Mouse (Mus musculus): Measurements from ENCODE around the gene Rpl27.
"Not testable (repeated sequence)": the region's sequence is repeated elsewhere in the genome, so short reads cannot be mapped to it uniquely, and the experiment has no call there.

The Rpl27 gene

GRCm38 (mm10) chr11:101447786-101448185, 5.7 kb downstream of the Rpl27 start:
- no peak for DNase-seq (ENCODE audit: low read depth, low spot score)

DNA sequence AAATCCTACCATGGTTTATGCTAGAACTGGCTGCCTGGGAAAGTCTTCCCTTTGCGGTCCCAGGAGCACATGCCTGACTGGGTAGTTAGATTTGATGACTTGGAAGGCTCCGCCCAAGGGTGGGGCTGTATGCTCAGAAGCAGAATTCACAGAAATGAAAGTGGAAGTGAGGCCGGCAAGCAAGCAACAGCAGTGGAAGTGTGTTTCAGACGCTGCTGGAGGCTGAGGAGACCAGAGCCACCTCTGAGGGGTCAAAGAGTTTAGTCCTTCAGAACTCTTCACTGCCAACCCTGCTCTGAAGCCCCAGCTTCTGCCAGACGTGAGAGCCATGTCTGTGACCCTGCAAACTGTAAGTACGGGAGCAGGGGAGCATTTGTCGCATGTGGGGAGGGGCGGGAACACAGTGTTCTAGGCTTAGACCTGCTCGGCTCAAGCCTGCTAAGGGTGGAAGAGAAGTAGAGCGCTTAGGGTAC, 6.2 kb downstream of the Rpl27 start, which contains the start of gene Ifi35:
Ifi35 (plus strand) TSS at position 134 of the 473 bp plus-strand sequence.
- no peak for DNase-seq (ENCODE audit: low read depth, low spot score)

- no peak for DNase-seq (ENCODE audit: low read depth, low spot score)
These were observed 6.8 kb downstream of the Rpl27 start for GRCm38 (mm10) chr11:101448899-101449298.

- DNase-seq (ENCODE audit: low read depth, low spot score) = not testable (repeated sequence)
These were observed 7.5 kb downstream of the Rpl27 start for GRCm38 (mm10) chr11:101449596-101449995.

DNA sequence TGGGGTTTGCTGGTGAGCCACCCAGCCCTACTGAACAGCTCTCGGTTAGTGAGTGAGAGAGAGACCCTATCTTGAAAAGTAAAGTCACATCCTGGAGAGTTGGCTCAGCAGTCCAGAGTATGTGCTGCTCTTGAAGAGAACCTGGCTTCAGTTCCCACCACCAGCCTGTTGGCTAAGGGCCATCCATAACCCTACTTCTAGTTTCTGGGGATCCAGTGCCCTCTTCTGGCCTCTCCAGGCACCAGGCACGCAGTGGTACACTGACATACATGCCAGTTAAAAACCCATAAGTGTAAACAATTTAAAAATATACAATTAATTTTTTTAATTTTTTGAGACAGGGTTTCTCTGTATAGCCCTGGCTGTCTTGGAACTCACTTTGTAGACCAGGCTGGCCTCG, 8.3 kb downstream of the Rpl27 start:
- no peak for DNase-seq (ENCODE audit: low read depth, low spot score)

DNA sequence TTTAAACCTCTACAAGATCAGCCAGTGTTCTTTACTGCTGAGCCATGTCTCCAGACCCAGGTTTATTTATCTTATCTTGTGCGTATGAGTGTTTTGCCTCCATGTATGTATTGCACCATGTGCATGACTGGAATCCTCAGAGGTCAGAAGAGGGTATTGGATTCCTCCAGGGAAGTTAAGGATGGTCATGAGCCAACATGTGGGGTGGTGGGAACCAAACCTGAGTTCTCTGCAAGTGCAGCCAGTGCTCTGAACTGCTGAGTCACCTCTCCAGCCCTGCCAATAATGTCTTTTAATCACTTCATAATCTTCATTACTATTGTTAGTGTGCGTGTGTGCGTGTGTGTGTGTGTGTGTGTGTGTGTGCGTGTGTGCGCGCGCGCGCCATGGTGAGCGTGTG, 9.4 kb downstream of the Rpl27 start:
- DNase-seq (ENCODE audit: low read depth, low spot score) = no peak

DNA sequence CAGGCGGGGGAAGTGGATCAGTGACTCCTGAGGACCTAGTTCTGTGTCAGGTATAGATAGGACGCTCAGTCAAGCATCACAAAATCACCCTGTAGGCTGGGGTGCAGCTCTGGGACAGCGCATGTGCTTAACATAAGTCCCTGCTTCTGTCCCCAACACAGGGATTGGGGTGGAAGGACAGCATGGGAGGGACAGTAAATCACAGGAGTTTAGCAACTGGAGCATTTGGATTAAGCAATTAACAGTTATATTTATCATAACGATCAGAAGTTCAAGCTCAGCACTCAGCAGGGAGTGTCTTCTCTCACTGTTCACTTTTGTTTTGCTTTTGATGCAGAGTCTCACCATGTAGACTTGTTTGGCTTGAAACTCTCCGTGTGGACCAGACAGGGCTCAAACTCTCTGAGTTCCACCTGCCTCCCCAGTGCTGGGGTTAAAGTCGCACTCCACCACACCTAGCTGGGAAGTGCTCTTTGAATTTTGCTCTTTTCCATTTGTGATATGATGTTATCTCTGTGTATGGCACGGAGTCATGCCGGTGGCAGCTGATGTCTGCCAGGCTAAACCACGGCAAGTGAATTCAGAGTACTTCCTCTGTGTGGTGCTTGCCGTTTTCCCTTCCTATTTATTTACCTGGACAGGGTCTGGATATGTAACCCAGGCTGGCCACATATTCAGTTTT, 10.1 kb downstream of the Rpl27 start:
- no peak for DNase-seq (ENCODE audit: low read depth, low spot score)

DNA sequence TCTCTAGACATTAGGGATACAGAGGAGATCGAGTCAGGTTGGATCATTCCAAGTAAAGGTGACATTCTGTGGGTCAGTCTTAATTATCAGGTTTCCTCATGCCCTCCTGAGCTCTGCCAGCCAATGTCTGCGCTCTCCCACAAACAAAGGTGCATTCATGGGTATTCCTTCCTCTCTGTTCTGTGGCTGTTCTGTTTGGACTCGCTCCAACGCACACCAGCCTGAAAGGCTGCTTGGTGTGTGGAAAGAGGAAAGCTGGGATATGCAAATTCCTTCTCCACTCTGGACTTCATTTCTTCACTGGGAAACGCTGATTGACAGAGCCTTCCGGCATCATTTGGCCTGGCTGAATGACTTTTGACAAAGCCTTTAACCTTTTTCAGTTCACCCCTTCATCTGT, 12.6 kb downstream of the Rpl27 start:
- DNase-seq (ENCODE audit: low read depth, low spot score) = no peak

GRCm38 (mm10) chr11:101455627-101456026, 13.5 kb downstream of the Rpl27 start:
- DNase-seq (ENCODE audit: low read depth, low spot score) = no peak

- no peak for DNase-seq (ENCODE audit: low read depth, low spot score)
These were observed 15.5 kb downstream of the Rpl27 start for GRCm38 (mm10) chr11:101457631-101458030.

DNA sequence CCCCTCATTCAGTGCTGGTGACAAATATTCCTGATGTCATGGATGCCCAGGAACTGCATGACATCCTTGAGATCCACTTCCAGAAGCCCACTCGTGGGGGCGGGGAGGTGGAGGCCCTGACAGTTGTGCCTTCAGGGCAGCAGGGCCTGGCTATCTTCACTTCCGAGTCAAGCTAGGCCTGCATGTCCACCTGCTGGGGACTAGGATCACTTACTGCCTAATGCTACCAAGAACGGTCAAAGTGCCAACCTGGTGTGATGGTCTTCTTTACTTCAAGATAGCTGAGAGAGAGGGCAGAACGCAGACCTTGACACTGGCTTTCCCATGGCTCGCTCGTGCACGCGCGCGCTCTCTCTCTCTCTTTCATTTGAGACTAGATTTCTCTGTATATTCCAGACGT, 16.1 kb downstream of the Rpl27 start:
- no peak for DNase-seq (ENCODE audit: low read depth, low spot score)

DNA sequence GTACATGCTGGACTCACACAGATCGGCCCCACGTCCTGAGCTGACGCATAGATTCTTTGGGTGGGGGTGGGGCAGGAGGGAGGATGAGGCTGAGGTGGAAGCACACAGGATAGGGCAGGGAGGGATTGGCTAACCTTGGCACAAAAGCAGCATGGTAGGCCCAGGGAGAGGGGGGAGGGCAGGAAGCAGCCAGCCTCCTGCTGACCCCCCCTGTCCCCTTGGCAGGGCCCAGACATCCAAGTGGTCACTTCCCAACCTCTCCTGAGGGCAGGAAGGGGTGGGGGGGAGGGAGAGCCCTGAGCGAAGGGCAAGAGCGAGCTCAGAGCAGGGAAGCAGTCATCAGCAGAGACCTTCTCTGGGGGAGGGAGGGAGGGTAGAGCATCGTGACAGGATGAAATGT, 17.6 kb downstream of the Rpl27 start:
- DNase-seq (ENCODE audit: low read depth, low spot score) = no peak

- no peak for DNase-seq (ENCODE audit: low read depth, low spot score)
These were observed 18.2 kb downstream of the Rpl27 start for GRCm38 (mm10) chr11:101460321-101460720.

GRCm38 (mm10) chr11:101462141-101462540, 20.0 kb downstream of the Rpl27 start:
- DNase-seq (ENCODE audit: low read depth, low spot score) = no peak

DNA sequence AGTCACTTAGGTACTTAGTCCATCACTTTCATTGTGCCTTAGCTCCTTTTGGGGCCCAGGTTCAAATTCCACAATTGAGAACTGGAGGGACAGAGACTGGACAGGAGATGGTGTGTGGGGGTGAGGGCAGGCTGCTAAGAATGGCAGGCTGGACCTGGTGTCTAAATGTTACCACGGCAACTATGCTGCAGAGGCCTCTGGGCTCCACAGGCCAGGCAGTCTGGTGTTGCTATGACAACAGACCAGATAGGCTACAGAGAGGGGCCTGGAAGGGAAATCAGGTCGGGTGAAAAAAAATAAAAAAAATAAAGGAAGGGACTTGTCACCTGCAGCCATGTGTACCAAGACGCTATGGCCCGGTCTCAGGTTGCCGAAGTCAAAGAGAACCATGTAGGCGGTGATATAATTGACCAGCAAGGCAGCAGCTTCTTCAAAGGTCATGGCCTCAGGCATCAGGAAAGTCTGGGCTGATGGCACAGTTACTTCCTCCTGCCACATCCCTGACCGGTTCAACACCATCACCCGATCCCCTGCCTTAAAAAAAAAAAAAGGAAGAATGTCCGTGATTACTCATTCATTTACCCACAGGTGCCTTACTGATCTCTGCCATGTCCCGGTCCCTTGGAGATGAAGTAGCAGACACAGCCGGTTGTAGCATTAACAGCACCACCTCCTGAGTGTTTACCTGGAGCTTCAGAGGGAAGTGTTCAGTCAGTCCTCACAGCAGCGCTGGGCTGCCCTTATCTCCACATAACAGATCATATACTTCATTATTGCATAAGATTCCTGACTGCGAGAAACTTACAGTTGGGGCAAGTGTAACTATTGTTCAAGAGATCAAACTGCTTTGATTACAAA, 20.7 kb downstream of the Rpl27 start:
- peak; percentile 64 for DNase-seq (ENCODE audit: low read depth, low spot score)

GRCm38 (mm10) chr11:101464211-101465100, 22.4 kb downstream of the Rpl27 start, which contains the start of gene Rnd2:
Rnd2 (plus strand) TSS chr11:101464999.
- no peak for DNase-seq (ENCODE audit: low read depth, low spot score)

DNA sequence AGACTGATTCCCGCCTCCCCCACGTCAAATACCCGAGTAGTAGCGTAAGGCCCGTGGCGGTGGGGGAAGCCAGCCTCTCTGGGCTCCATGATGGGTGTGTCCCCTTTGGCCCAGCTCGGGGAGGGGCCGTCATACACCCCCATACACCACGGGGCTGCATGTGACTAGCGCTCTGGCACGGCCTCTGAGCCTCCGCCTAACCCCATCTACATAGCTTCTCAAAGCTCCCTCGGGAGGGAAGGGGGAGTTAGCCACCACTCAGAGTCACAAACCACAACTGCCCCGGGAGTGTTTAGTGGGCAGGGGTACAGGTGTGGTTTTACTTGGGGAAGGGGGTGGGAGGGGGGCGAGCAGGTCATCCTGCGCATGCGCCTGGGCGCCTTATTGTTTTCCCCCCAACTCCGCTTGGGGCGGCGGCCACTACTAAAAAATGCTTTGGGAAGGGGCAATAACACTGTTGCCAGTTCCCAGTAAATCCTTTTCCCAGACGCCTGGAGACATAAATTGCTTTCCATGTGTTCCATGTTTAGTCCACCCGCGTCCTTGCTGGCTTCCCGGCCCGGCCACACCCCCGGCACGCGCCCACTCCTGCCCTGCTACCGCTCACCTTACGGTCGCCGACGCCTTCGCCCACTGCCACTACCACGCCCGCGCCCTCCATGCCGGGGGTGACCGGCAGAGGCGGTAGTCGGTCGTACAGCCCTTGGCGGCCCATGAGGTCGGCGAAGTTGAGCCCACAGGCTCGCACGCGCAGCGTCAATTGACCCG, 23.2 kb downstream of the Rpl27 start:
- DNase-seq (ENCODE audit: low read depth, low spot score) = peak; percentile 48

- DNase-seq (ENCODE audit: low read depth, low spot score) = peak; percentile 62
These were observed 23.9 kb downstream of the Rpl27 start, which contains the start of gene Vat1 for GRCm38 (mm10) chr11:101465869-101466551. Vat1 (minus strand) TSS chr11:101466230.

DNA sequence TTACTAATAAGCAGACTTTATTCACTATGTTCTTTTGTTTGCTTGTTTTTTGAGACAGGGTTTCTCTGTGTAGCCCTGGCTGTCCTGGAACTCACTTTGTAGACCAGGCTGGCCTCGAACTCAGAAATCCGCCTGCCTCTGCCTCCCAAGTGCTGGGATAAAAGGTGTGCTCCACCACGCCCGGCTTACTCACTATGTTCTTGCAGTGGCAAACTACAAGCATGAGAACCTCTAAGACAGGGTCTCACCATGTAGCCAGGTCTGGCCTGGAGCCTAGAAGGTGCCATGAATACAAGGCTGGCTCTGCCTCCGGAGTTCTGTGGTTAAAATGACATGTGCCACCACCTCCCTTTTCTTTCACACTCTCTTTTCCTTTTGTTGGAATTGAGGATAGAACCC, 24.5 kb downstream of the Rpl27 start:
- DNase-seq (ENCODE audit: low read depth, low spot score) = not testable (repeated sequence)
